Mouse (Mus musculus): ENCODE measurements at regions not wholly inside any gene's neighbourhood (a gene's known extent, or its start where the extent isn't known, plus 50 kb on each side); places are given as distances from the start of the nearest gene placed in this dataset.

DNA sequence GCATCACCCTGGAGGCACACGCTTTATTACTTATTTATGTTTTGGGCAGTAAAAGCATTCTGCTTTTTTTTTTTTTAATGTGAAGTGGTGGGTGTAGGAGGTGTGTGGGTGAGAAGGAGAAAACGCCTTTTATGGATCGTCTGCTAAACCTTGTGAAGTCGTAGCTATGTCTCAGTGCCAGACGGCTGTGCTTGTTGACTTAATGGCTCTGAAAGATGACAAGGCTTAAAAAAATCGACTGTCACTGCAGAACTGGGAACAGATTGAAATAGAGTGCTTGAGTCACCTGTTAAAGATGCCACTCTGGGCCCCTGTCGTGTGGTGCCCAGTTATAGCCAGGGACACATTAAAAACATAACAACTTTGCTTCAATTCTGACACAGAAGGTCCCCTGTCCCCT is 109.5 kb upstream of the Hs3st2 start:
- H3K9me3 ChIP-seq (ENCODE audit: control insufficient read depth, insufficient read depth, low read depth, low read length) = no peaks in the 10 kb centered on the region
- TF ChIP-seq HCFC1 (IDR thresholded peaks at IDR 0.05; ENCODE audit: borderline replicate concordance, insufficient read depth, low read length) (no peak), CHD2 (IDR thresholded peaks at IDR 0.05; ENCODE audit: low read depth, low read length) (no peak), ZC3H11A (IDR thresholded peaks at IDR 0.05; ENCODE audit: borderline replicate concordance, low read depth, low read length) (no peak), ZNF384 (IDR thresholded peaks at IDR 0.05; ENCODE audit: low read depth, low read length) (no peak), MAFK (IDR thresholded peaks at IDR 0.05; ENCODE audit: insufficient read depth, low read depth, low read length) (no peak)
- H3K9ac ChIP-seq (ENCODE audit: insufficient read depth, low read depth, low read length, poor library complexity, severe bottlenecking) = no peak overlapping the region
- no peaks in the 10 kb centered on the region for H3K36me3 ChIP-seq (ENCODE audit: control insufficient read depth, insufficient read depth, low read length, poor library complexity, severe bottlenecking)
- no peak for DNase-seq (ENCODE audit: low read depth, low spot score)
- in situ Hi-C loops (cut with MboI; ENCODE audit: low sequenced_read_pairs in 2 of 2, unreplicated experiment in 2 of 2) = no loop called here
- no peak overlapping the region for H3K4me3 ChIP-seq (ENCODE audit: insufficient read depth in 1 of 2, low read depth in 1 of 2, low read length in 2 of 2, poor library complexity in 1 of 2, severe bottlenecking in 1 of 2)
- no peak overlapping the region for H3K27ac ChIP-seq (ENCODE audit: insufficient read depth, low read depth, low read length, poor library complexity, severe bottlenecking)
- no peaks in the 10 kb centered on the region for H3K4me1 ChIP-seq (ENCODE audit: control insufficient read depth in 2 of 2, insufficient read depth in 2 of 2, low read length in 2 of 2, poor library complexity in 1 of 2)

DNA sequence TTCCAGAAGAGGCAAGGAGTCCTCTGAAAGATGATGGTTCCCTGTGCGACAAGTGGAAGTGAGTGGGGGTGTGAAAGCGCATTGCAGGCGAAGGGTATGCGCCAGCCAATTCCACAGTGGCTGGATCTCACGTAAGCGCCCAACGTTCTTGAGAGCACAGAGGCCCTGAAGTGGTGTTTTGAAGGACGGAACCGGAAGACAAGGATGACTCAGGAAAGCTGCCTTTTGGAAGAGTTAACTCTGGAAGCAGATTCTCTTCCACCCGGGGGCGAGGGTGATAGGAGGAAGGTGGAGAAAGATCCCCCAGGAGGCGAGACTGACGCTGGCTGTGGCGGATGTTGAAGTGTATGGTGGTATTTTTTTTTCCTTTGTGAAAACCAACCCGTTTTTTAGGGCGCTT is 101.9 kb upstream of the Hs3st2 start:
- Histone ChIP-seq H3K9ac (ENCODE audit: insufficient read depth, low read depth, low read length, poor library complexity, severe bottlenecking) (no peak overlapping the region), H3K36me3 (ENCODE audit: control insufficient read depth, insufficient read depth, low read length, poor library complexity, severe bottlenecking) (no peaks in the 10 kb centered on the region), H3K4me1 (ENCODE audit: control insufficient read depth in 2 of 2, insufficient read depth in 2 of 2, low read length in 2 of 2, poor library complexity in 1 of 2) (no peaks in the 10 kb centered on the region), H3K27ac (ENCODE audit: insufficient read depth, low read depth, low read length, poor library complexity, severe bottlenecking) (no peak overlapping the region), H3K4me3 (ENCODE audit: insufficient read depth in 1 of 2, low read depth in 1 of 2, low read length in 2 of 2, poor library complexity in 1 of 2, severe bottlenecking in 1 of 2) (no peak overlapping the region), H3K9me3 (ENCODE audit: control insufficient read depth, insufficient read depth, low read depth, low read length) (no peaks in the 10 kb centered on the region)
- in situ Hi-C loops (cut with MboI; ENCODE audit: low sequenced_read_pairs in 2 of 2, unreplicated experiment in 2 of 2) = no loop called here
- no peak for DNase-seq (ENCODE audit: low read depth, low spot score)
- TF ChIP-seq MAFK (IDR thresholded peaks at IDR 0.05; ENCODE audit: insufficient read depth, low read depth, low read length) = no peak
- no peak for TF ChIP-seq ZC3H11A (IDR thresholded peaks at IDR 0.05; ENCODE audit: borderline replicate concordance, low read depth, low read length)
- TF ChIP-seq ZNF384 (IDR thresholded peaks at IDR 0.05; ENCODE audit: low read depth, low read length) = no peak
- no peak for TF ChIP-seq CHD2 (IDR thresholded peaks at IDR 0.05; ENCODE audit: low read depth, low read length)
- no peak for TF ChIP-seq HCFC1 (IDR thresholded peaks at IDR 0.05; ENCODE audit: borderline replicate concordance, insufficient read depth, low read length)

DNA sequence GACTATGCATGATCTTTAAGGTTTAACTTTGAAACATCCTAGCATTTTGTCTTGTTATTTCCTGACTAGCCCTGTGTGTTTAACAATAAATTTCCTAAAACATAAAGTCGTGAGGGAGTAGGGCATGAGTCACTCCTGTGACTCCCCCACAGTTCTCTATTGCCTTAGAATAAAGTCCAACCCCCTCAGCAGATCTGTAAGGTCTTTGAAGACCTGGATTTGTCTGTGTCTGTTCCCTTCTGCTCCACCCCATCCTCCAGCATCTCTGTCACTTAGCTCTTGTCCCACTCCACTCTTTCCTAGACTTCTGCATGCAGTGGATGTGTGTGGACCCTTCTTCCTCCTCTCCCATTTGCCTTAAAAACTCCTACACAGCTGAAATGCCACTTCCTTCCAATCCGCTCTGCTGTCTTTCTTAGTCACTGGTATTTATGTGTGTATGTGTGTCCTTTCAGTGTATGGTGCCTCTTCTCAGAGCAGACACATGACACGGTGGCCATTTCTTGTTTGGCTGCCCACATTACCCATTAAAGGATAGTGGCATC is 95.4 kb upstream of the Hs3st2 start:
- H3K4me1 ChIP-seq (ENCODE audit: control insufficient read depth in 2 of 2, insufficient read depth in 2 of 2, low read length in 2 of 2, poor library complexity in 1 of 2) = no peaks in the 10 kb centered on the region
- H3K9ac ChIP-seq (ENCODE audit: insufficient read depth, low read depth, low read length, poor library complexity, severe bottlenecking) = no peak overlapping the region
- no peaks in the 10 kb centered on the region for H3K36me3 ChIP-seq (ENCODE audit: control insufficient read depth, insufficient read depth, low read length, poor library complexity, severe bottlenecking)
- H3K9me3 ChIP-seq (ENCODE audit: control insufficient read depth, insufficient read depth, low read depth, low read length) = no peaks in the 10 kb centered on the region
- no peak overlapping the region for H3K4me3 ChIP-seq (ENCODE audit: insufficient read depth in 1 of 2, low read depth in 1 of 2, low read length in 2 of 2, poor library complexity in 1 of 2, severe bottlenecking in 1 of 2)
- no peak overlapping the region for H3K27ac ChIP-seq (ENCODE audit: insufficient read depth, low read depth, low read length, poor library complexity, severe bottlenecking)
- in situ Hi-C loops (cut with MboI; ENCODE audit: low sequenced_read_pairs in 2 of 2, unreplicated experiment in 2 of 2) = no loop called here
- DNase-seq (ENCODE audit: low read depth, low spot score) = no peak
- TF ChIP-seq MAFK (IDR thresholded peaks at IDR 0.05; ENCODE audit: insufficient read depth, low read depth, low read length) (no peak), ZC3H11A (IDR thresholded peaks at IDR 0.05; ENCODE audit: borderline replicate concordance, low read depth, low read length) (no peak), HCFC1 (IDR thresholded peaks at IDR 0.05; ENCODE audit: borderline replicate concordance, insufficient read depth, low read length) (no peak), ZNF384 (IDR thresholded peaks at IDR 0.05; ENCODE audit: low read depth, low read length) (no peak), CHD2 (IDR thresholded peaks at IDR 0.05; ENCODE audit: low read depth, low read length) (no peak)

DNA sequence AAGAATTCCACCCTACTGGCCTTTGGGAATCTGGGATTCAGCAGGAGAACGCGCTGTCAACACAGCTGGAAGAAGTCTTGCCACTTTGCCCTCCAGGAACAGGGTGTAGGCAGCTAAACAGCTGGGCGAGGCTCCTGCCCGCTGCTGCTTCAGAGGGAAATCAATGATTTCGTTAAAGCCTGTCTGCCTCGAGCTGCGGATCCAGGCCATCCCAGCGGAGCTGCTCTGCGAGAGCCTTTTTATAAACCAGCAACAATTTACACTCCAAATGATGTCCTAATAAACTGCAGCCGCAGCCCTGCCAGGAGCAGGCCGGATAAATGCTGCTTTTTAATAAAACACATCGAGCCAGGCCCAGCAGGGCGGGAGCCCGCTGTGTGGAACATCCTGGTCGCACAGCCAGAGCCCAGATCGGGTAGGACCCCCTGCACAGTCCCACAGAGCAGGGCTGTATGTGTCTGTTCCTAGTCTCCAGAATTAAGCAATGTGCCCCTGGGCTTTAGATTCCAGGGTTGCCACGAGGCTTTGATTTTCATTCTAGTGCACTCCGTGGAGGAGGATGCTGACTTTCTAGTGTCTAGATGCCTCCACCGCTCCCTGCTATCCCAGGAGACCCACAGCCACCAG is 78.6 kb upstream of the Hs3st2 start:
- Histone ChIP-seq H3K4me3 (ENCODE audit: insufficient read depth in 1 of 2, low read depth in 1 of 2, low read length in 2 of 2, poor library complexity in 1 of 2, severe bottlenecking in 1 of 2) (peak overlapping the region in 1 of 2 experiments; percentile 28; a peak in 1 of 4 replicates), H3K27ac (ENCODE audit: insufficient read depth, low read depth, low read length, poor library complexity, severe bottlenecking) (no peak overlapping the region), H3K9me3 (ENCODE audit: control insufficient read depth, insufficient read depth, low read depth, low read length) (no peaks in the 10 kb centered on the region), H3K36me3 (ENCODE audit: control insufficient read depth, insufficient read depth, low read length, poor library complexity, severe bottlenecking) (no peaks in the 10 kb centered on the region), H3K4me1 (ENCODE audit: control insufficient read depth in 2 of 2, insufficient read depth in 2 of 2, low read length in 2 of 2, poor library complexity in 1 of 2) (0 out of 4 replicates have a peak, but pooled peaks cover 0 to 2% of the 10 kb centered on the region in 2 experiments), H3K9ac (ENCODE audit: insufficient read depth, low read depth, low read length, poor library complexity, severe bottlenecking) (no peak overlapping the region)
- in situ Hi-C loops (cut with MboI; ENCODE audit: low sequenced_read_pairs in 2 of 2, unreplicated experiment in 2 of 2) = no loop called here
- DNase-seq (ENCODE audit: low read depth, low spot score) = peak; percentile 1
- no peak for TF ChIP-seq CHD2 (IDR thresholded peaks at IDR 0.05; ENCODE audit: low read depth, low read length)
- no peak for TF ChIP-seq MAFK (IDR thresholded peaks at IDR 0.05; ENCODE audit: insufficient read depth, low read depth, low read length)
- TF ChIP-seq ZC3H11A (IDR thresholded peaks at IDR 0.05; ENCODE audit: borderline replicate concordance, low read depth, low read length) = no peak
- no peak for TF ChIP-seq HCFC1 (IDR thresholded peaks at IDR 0.05; ENCODE audit: borderline replicate concordance, insufficient read depth, low read length)
- no peak for TF ChIP-seq ZNF384 (IDR thresholded peaks at IDR 0.05; ENCODE audit: low read depth, low read length)

All from ES-E14 (cell line).